Mouse (Mus musculus): Measurements from ENCODE around the gene Rnf150.

DNA sequence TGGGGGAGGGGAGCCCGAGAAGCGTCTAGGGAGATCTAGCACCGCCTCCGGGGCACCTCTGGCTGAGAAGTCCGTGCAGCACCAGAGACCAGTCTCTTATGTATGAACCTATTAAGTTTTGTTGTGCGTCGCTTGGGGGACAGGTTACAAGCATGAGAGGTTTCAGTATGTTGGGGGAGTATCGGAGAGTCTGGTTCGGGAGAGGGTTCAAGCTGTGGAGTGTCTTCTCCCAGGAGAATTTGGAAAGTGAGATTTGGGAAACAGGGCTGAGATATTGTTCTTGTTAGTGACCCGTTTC lies 1.3 kb downstream of the Rnf150 start:
- no peak for TF ChIP-seq POLR2A (IDR thresholded peaks at IDR 0.05; ENCODE audit: insufficient read depth, low read length)
- no peak for TF ChIP-seq CTCF (IDR thresholded peaks at IDR 0.05; ENCODE audit: low read depth, low read length)
- TF ChIP-seq EP300 (IDR thresholded peaks at IDR 0.05; ENCODE audit: insufficient read depth, low read depth, low read length) = no peak

Measured in ES-Bruce4 (cell line).